Mouse (Mus musculus) mature B cell (primary cell): ENCODE results near the gene Prss40.

ENCODE experiments used
- in situ Hi-C: fragments of 300-500 bp; cut with MboI; formaldehyde crosslinking; loops from 2 replicates; pipeline ENCODE4 v1.14.3; 2019

The Prss40 gene

DNA sequence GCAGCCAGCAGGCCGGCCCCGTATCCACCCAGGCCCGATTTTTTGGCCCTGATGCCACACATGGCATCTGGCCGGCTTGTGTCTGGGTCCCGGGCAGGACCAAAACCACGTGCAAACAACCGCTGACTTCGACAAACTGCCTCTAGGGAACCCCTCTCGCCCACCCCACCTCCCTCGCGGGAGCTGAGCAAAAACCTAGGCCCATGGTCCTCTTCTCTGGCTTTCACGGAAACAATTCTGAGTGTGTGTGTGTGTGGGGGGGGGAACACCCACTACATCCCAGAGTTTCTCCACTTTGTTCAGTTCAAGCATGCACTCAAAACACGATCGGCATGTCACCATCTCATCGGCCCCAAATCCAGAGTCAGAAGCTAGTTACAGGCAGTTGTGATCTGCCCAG is at the start of gene Prss40:
Gene Prss40 (minus strand): TSS at position 101 of the 400 bp plus-strand sequence.
- in situ Hi-C loops: no loop called here

- in situ Hi-C loops: no loop called here
Measured at GRCm38 (mm10) chr1:34602363-34602762, 41.6 kb upstream of the Prss40 start.

DNA sequence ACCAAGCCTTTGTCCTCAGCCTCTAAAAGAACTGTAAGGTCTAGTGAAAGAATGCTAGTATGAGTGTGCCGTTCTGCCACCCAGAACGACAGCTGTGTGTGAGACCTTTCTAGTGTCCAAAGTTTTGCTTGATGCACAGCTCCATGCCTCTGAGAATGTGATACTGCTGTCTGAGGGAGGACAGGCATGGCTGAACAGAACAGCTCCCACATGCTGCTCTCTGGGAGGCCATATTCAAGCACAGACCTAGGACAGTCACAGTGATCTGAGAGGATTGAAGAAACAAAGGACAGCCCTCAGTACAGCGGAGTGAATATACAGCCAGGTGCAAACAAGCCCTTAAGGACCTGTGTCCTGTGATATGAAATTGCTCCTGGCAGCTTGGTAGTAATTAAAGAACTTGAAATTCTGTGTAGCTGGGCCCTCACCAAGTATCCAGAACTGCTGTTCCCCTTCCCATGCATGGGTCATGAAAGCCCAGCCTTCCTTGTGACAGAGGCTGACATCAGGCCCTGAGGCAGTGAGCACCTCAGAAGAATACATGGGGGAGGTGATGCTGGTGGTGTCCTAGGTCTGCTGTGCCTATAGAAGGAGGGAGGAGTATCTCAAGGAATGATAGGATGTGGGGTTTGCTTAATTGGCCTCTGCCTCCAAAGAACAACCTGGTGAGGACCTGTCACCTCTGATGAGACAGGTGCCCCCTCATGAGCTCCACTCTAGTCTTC is 40.7 kb upstream of the Prss40 start:
- in situ Hi-C loops: no loop called here

DNA sequence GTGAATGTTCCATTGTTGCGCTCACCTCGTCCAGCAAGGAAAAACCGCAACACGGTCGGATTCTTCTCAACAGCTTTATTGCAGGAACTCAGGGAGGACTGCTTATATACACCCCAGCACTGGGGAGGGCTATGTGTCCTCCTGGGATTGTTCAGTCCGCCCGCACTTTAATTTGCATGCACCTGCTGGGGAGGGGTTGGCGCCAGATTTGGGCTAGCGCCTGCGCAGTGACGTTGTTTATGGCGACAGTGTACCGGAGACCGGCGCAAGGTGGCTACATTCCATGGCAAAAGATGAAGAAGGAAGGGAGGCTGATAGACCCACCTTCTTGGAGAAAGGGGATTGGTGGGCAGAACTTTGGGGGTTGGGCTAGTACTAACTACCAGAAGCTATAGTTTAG is 39.3 kb upstream of the Prss40 start:
- in situ Hi-C loops: loop anchor here (25.0 kb wide), 1 partner anchor 388 kb away; no protein-coding TSS in a partner anchor

DNA sequence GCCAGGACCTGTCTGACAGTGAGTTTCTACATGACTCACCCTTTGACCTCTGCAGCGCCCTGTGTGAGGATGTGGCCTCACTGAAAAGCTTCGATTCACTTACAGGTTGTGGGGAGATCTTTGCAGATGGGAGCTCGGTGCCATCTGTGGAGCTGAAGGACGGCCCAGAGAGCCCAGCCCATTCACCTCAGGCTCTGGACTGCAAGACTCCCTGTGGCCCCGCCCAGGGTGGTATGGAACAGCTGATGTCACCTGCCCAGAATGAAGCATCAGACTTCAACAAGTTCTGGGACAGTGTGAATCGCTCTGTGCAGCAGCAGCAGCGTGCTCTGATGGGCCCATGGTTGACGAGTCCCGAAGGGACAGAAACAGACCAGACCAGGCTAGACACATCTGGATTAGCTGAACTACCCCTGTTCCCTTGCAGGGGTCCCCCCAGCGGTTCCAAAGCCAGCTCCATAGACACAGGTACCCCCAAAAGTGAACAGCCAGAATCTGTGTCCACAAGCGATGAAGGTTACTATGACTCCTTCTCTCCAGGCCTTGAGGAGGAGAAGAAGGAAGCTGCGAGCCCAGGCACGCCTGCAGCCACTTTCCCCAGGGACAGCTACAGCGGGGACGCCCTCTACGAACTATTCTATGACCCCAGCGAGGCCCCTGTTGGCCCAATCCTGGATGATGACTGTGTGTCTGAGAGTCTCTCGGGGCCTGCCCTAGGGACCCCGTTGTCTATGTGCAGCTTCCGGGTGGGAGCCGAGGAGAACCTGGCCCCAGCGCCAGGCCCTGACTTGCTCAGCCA is 26.8 kb upstream of the Prss40 start:
- in situ Hi-C loops: loop anchor here (25.0 kb wide), 1 partner anchor 375 kb away; no protein-coding TSS in a partner anchor

- in situ Hi-C loops: loop anchor here (25.0 kb wide), 1 partner anchor 372 kb away; no protein-coding TSS in a partner anchor
Measured at GRCm38 (mm10) chr1:34584736-34585135, 24.0 kb upstream of the Prss40 start.

DNA sequence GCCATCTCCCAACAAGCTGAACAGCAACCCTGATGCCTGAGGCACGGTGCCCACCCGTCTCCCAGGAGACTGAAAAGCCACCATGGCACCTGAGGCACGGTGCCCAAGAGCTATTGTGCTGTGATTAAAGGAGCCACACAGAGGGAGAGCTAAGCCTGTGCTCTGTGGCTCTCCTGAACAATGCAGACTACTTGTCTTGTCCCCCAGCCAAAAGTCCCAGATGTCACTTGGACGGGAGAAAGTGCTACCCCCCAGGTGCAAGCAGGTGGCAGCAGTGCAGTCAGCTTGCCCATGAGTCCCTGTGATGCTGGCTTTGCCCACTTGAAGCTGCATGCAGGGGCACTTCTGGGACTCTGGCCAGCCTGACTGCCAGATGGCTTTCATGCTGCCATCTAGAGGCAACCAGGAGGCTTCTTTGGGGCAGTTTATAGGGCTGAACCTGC is 23.1 kb upstream of the Prss40 start:
- in situ Hi-C loops: loop anchor here (25.0 kb wide), 1 partner anchor 372 kb away; no protein-coding TSS in a partner anchor

DNA sequence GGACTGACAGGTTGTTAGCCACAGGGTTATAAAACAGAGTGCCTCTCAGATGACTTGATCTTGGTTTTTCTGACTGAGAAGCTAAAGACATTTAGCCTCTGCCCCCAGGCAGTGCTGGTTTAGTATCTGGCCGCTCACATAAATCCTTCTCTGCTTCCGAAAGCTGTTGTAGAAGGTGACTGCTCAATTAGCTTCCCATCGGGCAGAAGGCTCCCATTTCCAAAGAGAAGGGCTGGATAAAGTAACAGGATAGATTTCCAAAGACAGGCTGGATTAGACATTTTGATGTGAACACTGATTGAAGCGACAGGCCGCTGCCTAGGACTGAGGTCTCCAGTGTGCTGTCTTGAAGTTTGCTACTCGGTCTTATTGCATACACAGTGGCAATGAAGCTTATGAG is 21.5 kb upstream of the Prss40 start:
- in situ Hi-C loops: loop anchor here (25.0 kb wide), 1 partner anchor 370 kb away; no protein-coding TSS in a partner anchor

- in situ Hi-C loops: loop anchor here (25.0 kb wide), 1 partner anchor 368 kb away; no protein-coding TSS in a partner anchor
Measured at GRCm38 (mm10) chr1:34579782-34580356, 19.1 kb upstream of the Prss40 start.

- in situ Hi-C loops: loop anchor here (25.0 kb wide), 1 partner anchor 367 kb away; no protein-coding TSS in a partner anchor
Measured at GRCm38 (mm10) chr1:34578851-34579781, 18.4 kb upstream of the Prss40 start, which contains the start of gene Amer3. TSS of gene Amer3 (plus strand) at chr1:34579657.

DNA sequence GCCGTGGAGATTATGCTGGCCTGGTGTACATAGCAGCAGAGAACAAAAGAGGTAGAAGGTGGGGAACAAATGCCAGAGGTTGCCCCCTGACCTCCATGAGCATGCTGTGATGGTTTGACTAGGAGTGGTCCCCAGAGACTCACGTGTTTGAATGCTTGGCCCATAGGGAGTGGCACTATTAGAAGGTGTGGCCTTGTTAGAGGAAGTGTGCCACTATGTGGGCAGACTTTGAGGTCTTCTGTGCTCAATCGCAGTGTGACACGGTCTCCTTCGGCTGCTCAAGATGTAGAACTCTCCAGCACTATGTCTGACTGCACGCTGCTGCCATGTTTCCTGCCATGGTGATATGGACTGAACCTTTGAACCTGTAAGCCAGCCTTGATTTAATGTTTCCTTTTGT is 12.5 kb upstream of the Prss40 start:
- in situ Hi-C loops: no loop called here

- in situ Hi-C loops: no loop called here
Measured at GRCm38 (mm10) chr1:34571431-34571830, 10.7 kb upstream of the Prss40 start.

- in situ Hi-C loops: no loop called here
Measured at GRCm38 (mm10) chr1:34569876-34570275, 9.1 kb upstream of the Prss40 start.

- in situ Hi-C loops: no loop called here
Measured at GRCm38 (mm10) chr1:34568120-34568519, 7.4 kb upstream of the Prss40 start.

DNA sequence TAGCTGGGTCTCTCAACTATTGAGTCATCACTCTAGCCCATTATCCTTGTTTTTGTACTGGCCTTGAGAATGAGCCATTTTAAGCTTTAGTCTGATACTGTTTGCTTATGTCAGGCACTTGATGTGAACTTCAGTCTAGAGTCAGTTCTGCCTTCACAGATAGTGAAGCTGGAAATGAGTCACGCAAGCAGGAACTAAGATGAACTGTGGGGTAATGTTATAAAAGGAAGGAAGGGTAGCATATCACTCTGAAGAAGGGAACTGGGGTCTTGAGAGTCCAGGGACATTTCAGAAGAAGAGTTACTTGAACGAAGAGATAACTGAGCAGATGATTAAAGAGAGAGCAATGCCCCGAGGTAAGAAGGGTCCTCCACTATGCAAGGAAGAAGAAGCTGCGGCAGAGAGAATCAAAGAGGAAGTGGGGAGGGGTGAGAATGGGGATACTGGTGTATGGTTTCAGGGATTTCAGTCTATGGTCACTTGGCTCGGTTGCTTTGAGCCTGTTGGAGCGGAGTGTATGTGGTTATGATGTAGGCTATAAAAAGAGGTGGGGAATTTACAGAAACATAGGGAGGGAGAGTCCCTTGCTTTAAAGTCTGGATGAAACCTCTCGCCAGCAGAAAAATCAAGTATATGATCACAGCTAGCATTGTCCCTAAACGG is 3.8 kb upstream of the Prss40 start:
- in situ Hi-C loops: no loop called here

GRCm38 (mm10) chr1:34554275-34554674 is 6.5 kb downstream of the Prss40 start:
- in situ Hi-C loops: no loop called here

GRCm38 (mm10) chr1:34553690-34554089 is 7.1 kb downstream of the Prss40 start:
- in situ Hi-C loops: no loop called here

GRCm38 (mm10) chr1:34547074-34547473 is 13.7 kb downstream of the Prss40 start:
- in situ Hi-C loops: no loop called here

- in situ Hi-C loops: no loop called here
Measured at GRCm38 (mm10) chr1:34536767-34537485, 23.8 kb downstream of the Prss40 start.

DNA sequence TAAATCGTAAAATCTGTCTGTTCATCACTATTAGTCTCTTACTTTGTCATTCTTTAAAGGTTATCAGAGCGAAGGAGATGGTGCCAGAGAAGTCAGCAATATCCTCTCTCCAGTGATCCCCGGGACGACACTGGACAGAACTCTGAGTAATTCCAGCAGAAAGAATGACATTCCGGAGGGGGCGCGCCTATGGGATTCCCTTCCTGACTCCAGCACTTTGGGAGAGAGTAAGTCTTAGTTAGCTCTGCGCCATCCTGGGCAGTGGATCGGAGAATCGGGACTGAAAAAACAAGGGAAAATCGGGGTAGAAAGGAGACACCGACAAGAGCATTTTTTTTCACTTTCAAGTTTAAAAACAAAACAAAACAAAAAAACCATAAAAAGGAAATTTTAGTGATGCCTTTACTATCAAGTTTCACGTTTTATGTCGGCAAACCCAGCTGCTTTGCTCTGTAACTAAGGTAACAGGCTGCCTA is 24.4 kb downstream of the Prss40 start:
- in situ Hi-C loops: no loop called here
